Mouse (Mus musculus): ENCODE results near the gene Auts2. TPM values are rescaled to one million over a fixed set of nuclear protein-coding genes. Genes with fewer than 3 reads are reported as not detected.
A peak's percentile ranks its signal among the peaks of the same experiment; 100 is the strongest.

Auts2 gene
- polyA plus RNA-seq, 1 experiment from 2014 or later, result 19.0 TPM

- no peak overlapping the region for H3K4me3 ChIP-seq (replicated peaks)
- peaks cover 24% of the 10 kb centered on the region for H3K36me3 ChIP-seq
- no peak for ATAC-seq
- no peak overlapping the region for H3K9ac ChIP-seq
- no peak overlapping the region for H3K27ac ChIP-seq
- no peaks in the 10 kb centered on the region for H3K4me1 ChIP-seq (replicated peaks)
- WGBS, result 83% methylated on average over 6 of the region's 6 CpGs
- no peaks in the 10 kb centered on the region for H3K9me3 ChIP-seq
- no peak overlapping the region for H3K4me2 ChIP-seq (replicated peaks)
- H3K27me3 ChIP-seq (replicated peaks), result no peaks in the 10 kb centered on the region
Measured at GRCm38 (mm10) chr5:131458700-131459099, 1084.4 kb downstream of the Auts2 start.

GRCm38 (mm10) chr5:131457999-131458398, 1085.1 kb downstream of the Auts2 start:
- no peak for ATAC-seq
- no peaks in the 10 kb centered on the region for H3K27me3 ChIP-seq (replicated peaks)
- no peak overlapping the region for H3K4me3 ChIP-seq (replicated peaks)
- H3K9ac ChIP-seq, result no peak overlapping the region
- no peaks in the 10 kb centered on the region for H3K9me3 ChIP-seq
- no peaks in the 10 kb centered on the region for H3K4me1 ChIP-seq (replicated peaks)
- no peak overlapping the region for H3K4me2 ChIP-seq (replicated peaks)
- no peak overlapping the region for H3K27ac ChIP-seq
- WGBS, result 90% methylated on average over 7 of the region's 7 CpGs
- H3K36me3 ChIP-seq, result peaks cover 24% of the 10 kb centered on the region

DNA sequence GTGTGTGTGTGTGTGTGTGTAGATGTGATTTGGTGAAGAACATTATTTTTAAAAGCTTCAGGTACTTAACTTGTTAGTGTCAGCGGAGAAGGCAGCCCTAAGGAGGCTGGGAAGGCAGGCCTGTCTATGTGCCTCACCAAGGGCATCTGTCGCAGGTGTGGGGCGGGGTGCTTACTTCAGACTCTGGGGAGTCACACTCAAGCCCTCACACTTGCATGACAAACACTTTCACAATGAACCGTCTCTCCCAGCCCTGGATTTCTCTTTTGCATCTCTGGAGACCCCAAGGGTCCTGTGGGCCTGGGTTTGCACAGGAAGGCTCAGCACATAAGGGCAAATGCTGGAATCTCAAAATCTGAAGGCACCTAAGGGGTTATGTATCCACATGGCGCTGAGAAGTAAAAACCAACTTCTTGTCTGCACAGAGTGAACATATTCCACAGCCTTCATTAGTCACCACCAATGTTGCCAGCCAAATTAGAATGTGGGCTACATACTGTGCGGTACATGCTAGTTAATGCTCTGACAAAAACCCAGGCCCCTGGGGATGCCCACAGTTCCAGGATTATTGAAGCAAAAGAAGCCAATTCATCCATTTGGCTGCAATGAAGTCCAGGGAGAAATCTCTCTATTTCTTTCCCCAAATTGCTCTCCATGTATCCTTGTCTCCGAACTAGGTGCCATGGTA, 1093.8 kb downstream of the Auts2 start:
- H3K27ac ChIP-seq, result no peak overlapping the region
- H3K9ac ChIP-seq, result no peak overlapping the region
- H3K4me3 ChIP-seq (replicated peaks), result no peak overlapping the region
- H3K4me1 ChIP-seq (replicated peaks), result no peaks in the 10 kb centered on the region
- no peak overlapping the region for H3K4me2 ChIP-seq (replicated peaks)
- H3K27me3 ChIP-seq (replicated peaks), result no peaks in the 10 kb centered on the region
- no peak for ATAC-seq
- WGBS, result 95% methylated on average over 7 of the region's 7 CpGs
- H3K9me3 ChIP-seq, result no peaks in the 10 kb centered on the region
- H3K36me3 ChIP-seq, result peaks cover 33% of the 10 kb centered on the region

DNA sequence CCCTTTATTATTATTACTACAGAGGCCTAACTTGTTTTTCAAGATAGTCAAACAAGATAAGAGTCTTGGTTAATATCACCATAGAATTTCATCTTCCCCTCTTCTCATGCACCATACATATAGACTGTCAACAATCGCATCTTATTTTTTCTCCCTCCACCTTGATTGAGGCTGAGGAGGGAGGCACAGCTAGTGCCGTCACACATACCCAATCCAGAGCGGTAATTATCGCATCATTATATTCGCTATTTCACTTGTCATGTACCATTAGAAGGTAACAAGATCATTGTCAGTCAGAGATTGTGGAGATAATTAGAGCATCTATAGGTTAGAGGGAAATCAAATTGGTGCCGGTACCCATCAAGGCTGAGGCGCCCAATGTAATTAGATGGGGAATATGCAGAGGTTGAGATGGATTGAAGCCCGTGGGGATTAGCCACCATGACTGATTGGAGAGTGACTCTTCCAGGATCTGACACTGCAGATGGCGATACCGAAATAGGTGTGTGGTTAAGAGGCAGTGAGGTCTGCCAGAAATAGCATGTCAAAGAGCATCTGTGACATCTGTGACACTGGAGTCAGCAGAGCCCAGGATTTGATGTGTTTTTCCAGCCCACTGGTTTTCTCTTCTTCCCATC, 1107.8 kb downstream of the Auts2 start:
- 94% methylated on average over 10 of the region's 10 CpGs for WGBS
- Histone ChIP-seq H3K4me1 (replicated peaks) (no peaks in the 10 kb centered on the region), H3K27ac (no peak overlapping the region), H3K9ac (no peak overlapping the region), H3K27me3 (replicated peaks) (no peaks in the 10 kb centered on the region), H3K9me3 (no peaks in the 10 kb centered on the region), H3K4me2 (replicated peaks) (no peak overlapping the region), H3K36me3 (peaks cover 11% of the 10 kb centered on the region), H3K4me3 (replicated peaks) (no peak overlapping the region)
- no peak for ATAC-seq

- ATAC-seq, result no peak
- 79% methylated on average over 4 of the region's 4 CpGs for WGBS
- H3K4me1 ChIP-seq (replicated peaks), result no peaks in the 10 kb centered on the region
Measured at GRCm38 (mm10) chr5:131433291-131433690, 1109.9 kb downstream of the Auts2 start.

GRCm38 (mm10) chr5:131431896-131432295, 1111.2 kb downstream of the Auts2 start:
- H3K36me3 ChIP-seq, result no peaks in the 10 kb centered on the region
- no peak overlapping the region for H3K27ac ChIP-seq
- H3K9ac ChIP-seq, result no peak overlapping the region
- no peak overlapping the region for H3K4me3 ChIP-seq (replicated peaks)
- H3K9me3 ChIP-seq, result no peaks in the 10 kb centered on the region
- 80% methylated on average over 7 of the region's 7 CpGs for WGBS
- no peaks in the 10 kb centered on the region for H3K4me1 ChIP-seq (replicated peaks)
- H3K27me3 ChIP-seq (replicated peaks), result no peaks in the 10 kb centered on the region
- ATAC-seq, result no peak
- H3K4me2 ChIP-seq (replicated peaks), result no peak overlapping the region

More at GRCm38 (mm10) chr5:131433291-131433690, 1109.9 kb downstream of the Auts2 start:
- H3K4me3 ChIP-seq (replicated peaks), result no peak overlapping the region
- H3K9ac ChIP-seq, result no peak overlapping the region
- no peaks in the 10 kb centered on the region for H3K36me3 ChIP-seq
- no peaks in the 10 kb centered on the region for H3K9me3 ChIP-seq
- no peak overlapping the region for H3K27ac ChIP-seq
- no peak overlapping the region for H3K4me2 ChIP-seq (replicated peaks)
- H3K27me3 ChIP-seq (replicated peaks), result no peaks in the 10 kb centered on the region

DNA sequence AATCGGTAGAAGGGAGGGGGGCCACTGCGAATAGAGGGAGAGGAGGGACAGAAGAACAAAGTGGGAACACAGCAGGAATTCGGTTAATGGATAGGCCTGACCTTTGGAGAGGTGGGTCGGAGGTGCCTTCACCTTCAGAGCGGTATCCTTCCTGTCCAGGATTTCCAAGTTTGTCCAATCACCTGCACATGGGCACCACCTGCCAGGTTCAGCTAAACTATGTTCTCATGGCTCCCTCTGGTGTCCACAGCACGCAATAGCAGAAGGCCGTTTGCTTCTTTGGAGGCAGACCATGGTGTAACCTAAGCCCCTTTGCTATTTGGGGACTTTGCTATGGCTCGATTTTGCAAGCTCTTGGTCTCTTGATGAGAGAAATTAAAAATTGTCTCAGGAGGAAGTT, 1113.0 kb downstream of the Auts2 start:
- no peak overlapping the region for H3K27ac ChIP-seq
- no peaks in the 10 kb centered on the region for H3K36me3 ChIP-seq
- H3K4me2 ChIP-seq (replicated peaks), result no peak overlapping the region
- H3K27me3 ChIP-seq (replicated peaks), result no peaks in the 10 kb centered on the region
- no peaks in the 10 kb centered on the region for H3K9me3 ChIP-seq
- 24% methylated on average over 8 of the region's 8 CpGs for WGBS
- no peak overlapping the region for H3K9ac ChIP-seq
- peak; percentile 60 for ATAC-seq
- H3K4me3 ChIP-seq (replicated peaks), result no peak overlapping the region
- H3K4me1 ChIP-seq (replicated peaks), result no peaks in the 10 kb centered on the region

DNA sequence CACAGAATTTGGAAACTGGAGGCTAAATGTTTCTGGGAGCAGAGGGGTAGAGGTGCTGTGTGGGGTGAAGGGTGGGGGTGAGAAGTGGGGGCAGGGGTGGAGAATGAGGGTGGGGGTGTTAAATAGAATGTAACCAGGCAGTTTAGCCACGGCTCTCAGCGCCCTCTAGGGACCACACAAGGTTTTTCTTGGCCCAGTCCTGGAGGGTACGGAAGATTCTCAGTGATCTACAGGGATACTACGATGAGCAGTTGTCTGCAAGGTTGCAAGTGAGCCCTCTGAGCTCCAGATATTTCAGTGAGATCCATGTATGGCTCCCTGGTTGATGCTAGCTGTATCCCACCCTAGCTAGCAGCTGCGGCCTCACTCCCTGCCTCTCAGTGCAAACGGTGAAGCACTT, 1113.6 kb downstream of the Auts2 start:
- Histone ChIP-seq H3K4me1 (replicated peaks) (no peaks in the 10 kb centered on the region), H3K9me3 (no peaks in the 10 kb centered on the region), H3K36me3 (no peaks in the 10 kb centered on the region), H3K9ac (no peak overlapping the region), H3K4me3 (replicated peaks) (no peak overlapping the region), H3K4me2 (replicated peaks) (no peak overlapping the region), H3K27ac (no peak overlapping the region), H3K27me3 (replicated peaks) (no peaks in the 10 kb centered on the region)
- ATAC-seq, result peak; percentile 40; the same call in 1 of the 2 replicates
- 51% methylated on average over 6 of the region's 6 CpGs for WGBS

GRCm38 (mm10) chr5:131427734-131428413, 1115.3 kb downstream of the Auts2 start:
- Histone ChIP-seq H3K9ac (no peak overlapping the region), H3K36me3 (no peaks in the 10 kb centered on the region), H3K4me2 (replicated peaks) (no peak overlapping the region), H3K27ac (no peak overlapping the region), H3K4me3 (replicated peaks) (no peak overlapping the region), H3K9me3 (no peaks in the 10 kb centered on the region), H3K4me1 (replicated peaks) (no peaks in the 10 kb centered on the region), H3K27me3 (replicated peaks) (no peaks in the 10 kb centered on the region)
- WGBS, result 39% methylated on average over 11 of the region's 11 CpGs
- 0 out of 2 replicates have a peak, but pooled peaks have one; percentile 31 for ATAC-seq

DNA sequence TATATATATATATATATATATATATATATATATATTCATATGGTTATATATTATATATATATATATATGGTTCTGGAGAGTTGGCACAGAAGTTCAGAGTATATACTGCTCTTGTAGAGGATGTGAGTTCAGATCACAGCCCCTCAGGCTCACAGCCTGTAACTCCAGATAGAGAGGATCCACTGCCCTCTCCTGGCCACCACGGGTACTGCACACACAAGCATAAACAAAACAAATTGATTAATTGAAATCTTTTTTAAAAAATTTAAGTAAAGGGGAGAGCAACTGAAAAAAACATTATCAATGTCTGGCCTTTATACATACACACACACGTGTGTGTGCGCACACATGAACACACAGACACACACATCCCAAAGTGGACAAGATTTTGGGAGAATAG, 1120.4 kb downstream of the Auts2 start:
- ATAC-seq, result no peak
- no peak overlapping the region for H3K9ac ChIP-seq
- no peak overlapping the region for H3K27ac ChIP-seq
- no peaks in the 10 kb centered on the region for H3K36me3 ChIP-seq
- H3K27me3 ChIP-seq (replicated peaks), result no peaks in the 10 kb centered on the region
- H3K4me2 ChIP-seq (replicated peaks), result no peak overlapping the region
- H3K4me3 ChIP-seq (replicated peaks), result no peak overlapping the region
- no peaks in the 10 kb centered on the region for H3K4me1 ChIP-seq (replicated peaks)
- no peaks in the 10 kb centered on the region for H3K9me3 ChIP-seq
- WGBS, result 85% methylated on average over 3 of the region's 3 CpGs

GRCm38 (mm10) chr5:131420406-131420805, 1122.7 kb downstream of the Auts2 start:
- H3K4me3 ChIP-seq (replicated peaks), result no peak overlapping the region
- no peaks in the 10 kb centered on the region for H3K4me1 ChIP-seq (replicated peaks)
- H3K9ac ChIP-seq, result no peak overlapping the region
- H3K27ac ChIP-seq, result no peak overlapping the region
- 56% methylated on average over 2 of the region's 2 CpGs for WGBS
- no peaks in the 10 kb centered on the region for H3K27me3 ChIP-seq (replicated peaks)
- H3K36me3 ChIP-seq, result no peaks in the 10 kb centered on the region
- ATAC-seq, result no peak
- H3K9me3 ChIP-seq, result no peaks in the 10 kb centered on the region
- H3K4me2 ChIP-seq (replicated peaks), result no peak overlapping the region

- Histone ChIP-seq H3K4me2 (replicated peaks) (no peak overlapping the region), H3K4me1 (replicated peaks) (no peaks in the 10 kb centered on the region), H3K9ac (no peak overlapping the region), H3K27me3 (replicated peaks) (no peaks in the 10 kb centered on the region), H3K27ac (no peak overlapping the region), H3K9me3 (no peaks in the 10 kb centered on the region), H3K36me3 (no peaks in the 10 kb centered on the region), H3K4me3 (replicated peaks) (no peak overlapping the region)
- WGBS, result 58% methylated on average over 1 of the region's 1 CpGs
- ATAC-seq, result peak; percentile 78
Measured at GRCm38 (mm10) chr5:131415902-131416545, 1127.1 kb downstream of the Auts2 start.
